Mouse (Mus musculus) adrenal gland, postnatal 10 days (tissue): ENCODE measurements around the gene 4930402F06Rik. TPM values are rescaled to one million over a fixed set of nuclear protein-coding genes. Genes with fewer than 3 reads are reported as not detected.

Experiments used
- DNase-seq: peaks from one replicate; pipeline ENCODE4 v3.0.0; 2021; ENCODE audit warnings: mixed read lengths
- long read RNA-seq, 2 experiments: library from polyadenylated mRNA; stranded (forward); transcript quantifications; one replicate each; pipeline ENCODE4 v2.0.0; 2021
- total RNA-seq, 2 experiments: library from RNA; stranded (reverse); gene quantifications; 2 replicates each; pipeline ENCODE4 v1.2.3; 2021

The 4930402F06Rik gene
- not detected for total RNA-seq
- long read RNA-seq, experiment 1, result 0 reads
- long read RNA-seq, experiment 2, result 0 reads

DNA sequence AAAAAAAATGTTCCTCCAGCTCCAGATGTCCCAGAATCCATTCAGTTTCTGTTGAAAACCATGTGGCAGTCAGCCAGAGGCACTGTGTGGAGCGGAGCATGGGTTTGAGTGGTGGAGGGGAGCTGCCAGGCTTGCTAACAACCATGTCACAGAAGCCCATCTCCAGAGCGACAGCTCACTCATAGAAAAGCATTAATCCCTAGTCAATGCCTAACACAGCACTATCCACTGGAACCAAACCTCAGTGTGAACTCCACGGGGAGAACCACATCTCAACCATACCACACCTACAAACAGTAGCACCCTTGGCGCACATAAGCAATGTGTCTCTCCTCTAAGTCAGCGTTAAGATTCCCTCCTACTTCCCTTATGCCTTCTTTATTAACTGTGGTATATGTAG, at the start of gene 4930402F06Rik:
TSS of gene 4930402F06Rik (minus strand) at position 80 of the 400 bp plus-strand sequence.
- no peak for DNase-seq

DNA sequence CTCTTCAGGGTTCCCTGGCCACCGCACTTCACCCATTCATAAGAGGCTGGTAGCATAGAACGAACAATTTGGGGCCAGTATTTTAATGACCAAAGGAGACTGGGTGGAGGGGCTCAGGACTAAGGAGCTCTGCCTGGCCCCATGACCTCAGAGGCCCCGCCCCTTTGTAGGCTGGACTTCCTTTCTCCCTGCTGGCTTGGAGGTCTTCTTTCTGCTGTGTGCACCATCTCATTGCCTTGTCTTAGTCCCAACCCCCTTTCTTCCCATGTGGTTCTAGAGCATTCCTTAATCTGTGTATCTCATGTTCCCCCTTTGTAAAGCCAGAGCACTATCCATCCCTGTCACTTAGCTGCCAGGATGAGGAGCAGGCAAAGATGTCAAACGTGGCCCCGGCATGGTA, 49.3 kb upstream of the 4930402F06Rik start:
- DNase-seq, result no peak

DNA sequence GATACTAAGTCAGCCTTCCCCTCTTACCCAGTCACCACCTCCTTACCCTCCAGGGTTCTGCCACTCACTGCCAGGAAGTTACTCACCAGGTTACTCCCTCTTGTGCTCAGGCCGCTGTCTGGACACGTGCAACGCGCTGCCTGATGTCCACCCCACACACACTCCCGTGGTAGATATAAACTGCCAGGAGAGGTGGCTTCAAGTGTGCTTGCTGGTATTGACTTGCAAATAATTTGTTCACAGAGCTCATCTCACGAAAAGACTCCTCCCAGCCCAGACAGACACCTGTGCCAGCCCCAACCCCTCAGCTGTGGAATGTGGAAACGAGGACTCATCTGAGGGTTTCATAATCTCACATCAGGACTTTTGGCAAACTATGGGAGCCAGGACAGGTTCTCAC, 48.6 kb upstream of the 4930402F06Rik start:
- no peak for DNase-seq

DNA sequence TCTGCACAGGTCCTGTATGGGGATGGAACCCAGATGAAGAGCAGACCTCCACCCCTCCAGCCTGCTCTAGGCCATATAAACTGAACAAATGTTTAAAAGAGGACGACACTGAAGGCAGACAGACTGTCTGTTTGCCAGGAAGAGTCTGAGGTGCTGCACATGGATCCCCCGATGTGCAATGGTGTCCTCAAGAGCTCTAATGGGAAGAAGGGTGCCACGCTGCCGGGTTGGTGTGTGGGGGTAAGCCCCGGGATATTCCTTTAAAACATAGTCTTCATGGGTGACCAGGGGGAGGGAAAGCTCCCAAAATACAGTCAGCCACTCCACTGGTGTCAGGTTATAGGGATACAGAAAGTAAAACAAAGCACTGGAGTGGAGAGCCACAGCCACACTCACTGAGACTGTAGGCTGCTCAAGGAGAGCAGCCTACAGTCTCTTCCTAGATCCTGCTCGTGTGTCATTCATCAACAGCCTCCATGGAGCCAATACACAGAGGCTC, 47.8 kb upstream of the 4930402F06Rik start:
- no peak for DNase-seq

DNA sequence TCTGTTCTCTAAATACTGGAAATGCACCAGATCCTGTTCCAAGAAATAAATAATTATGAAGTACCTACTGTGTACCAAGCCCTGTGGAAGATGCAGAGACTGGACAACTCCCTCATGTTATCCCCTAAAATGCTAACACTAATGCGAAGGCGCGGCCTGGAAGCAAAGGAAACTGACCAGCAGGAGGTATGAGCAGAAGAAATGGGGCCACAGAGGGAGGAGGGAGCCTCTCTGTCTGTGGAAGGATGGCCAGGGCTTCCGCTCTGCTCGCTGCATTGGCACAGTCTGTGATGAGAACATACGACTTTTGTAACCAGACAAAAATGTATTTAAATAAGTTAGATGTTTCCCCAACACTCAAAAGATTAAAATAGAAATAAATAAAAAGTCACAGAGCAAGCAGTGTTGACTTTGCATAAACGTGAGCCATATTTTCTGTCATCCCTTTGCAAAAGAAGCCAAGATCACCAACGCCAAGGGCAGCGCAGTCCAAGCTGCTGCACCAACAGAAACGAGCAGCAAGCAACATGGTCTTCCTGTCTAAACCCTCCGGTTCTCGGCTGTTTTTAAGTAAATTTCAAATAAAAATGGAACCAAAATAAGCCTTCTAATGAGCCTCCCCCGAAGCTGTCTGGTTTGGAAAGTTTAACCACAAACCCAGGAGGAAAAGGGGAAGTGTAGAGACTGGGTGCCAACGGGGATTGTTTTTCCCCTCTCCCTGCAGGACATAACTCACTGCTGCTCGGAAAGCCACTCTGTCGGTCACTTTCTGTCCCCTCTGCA, 47.2 kb upstream of the 4930402F06Rik start:
- no peak for DNase-seq

DNA sequence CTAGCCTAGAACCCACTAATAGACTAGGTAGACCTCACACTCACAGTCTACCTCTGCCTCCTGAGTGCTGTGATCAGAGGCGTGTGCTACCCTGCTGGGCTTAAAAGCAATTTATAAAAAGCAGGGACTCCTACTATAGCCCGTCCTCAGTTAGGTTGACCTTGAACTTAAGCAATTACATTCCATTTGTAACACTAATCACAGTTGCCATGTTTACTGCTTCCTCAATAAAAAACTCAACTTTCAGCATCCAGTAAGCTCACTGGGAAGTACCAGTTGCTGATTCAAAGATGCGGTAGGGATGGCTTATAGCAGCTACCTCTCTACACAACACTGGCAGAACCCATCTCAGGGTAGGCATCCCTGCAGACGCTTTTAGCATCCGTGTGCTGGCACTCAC, 46.4 kb upstream of the 4930402F06Rik start:
- DNase-seq, result no peak

DNA sequence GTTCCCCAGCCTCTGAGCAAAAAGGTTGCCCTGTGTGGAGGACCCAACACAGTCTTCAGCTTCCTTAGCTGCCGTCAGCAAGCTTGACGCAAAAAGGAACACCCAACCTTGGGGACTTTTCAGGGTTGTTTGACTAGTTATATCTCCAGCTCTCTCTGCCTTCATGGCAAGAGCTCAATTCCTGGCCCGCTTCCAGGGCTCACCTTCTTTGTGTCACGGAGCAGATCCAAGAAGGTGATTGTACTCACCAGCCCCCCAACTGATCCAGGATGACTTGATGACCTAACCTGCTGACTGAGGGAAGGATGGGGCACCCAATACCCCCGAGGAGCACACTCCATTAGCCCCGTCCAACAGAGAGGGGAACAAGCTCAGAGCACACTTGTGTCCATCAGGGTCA, 45.1 kb upstream of the 4930402F06Rik start:
- DNase-seq, result peak; percentile 45

DNA sequence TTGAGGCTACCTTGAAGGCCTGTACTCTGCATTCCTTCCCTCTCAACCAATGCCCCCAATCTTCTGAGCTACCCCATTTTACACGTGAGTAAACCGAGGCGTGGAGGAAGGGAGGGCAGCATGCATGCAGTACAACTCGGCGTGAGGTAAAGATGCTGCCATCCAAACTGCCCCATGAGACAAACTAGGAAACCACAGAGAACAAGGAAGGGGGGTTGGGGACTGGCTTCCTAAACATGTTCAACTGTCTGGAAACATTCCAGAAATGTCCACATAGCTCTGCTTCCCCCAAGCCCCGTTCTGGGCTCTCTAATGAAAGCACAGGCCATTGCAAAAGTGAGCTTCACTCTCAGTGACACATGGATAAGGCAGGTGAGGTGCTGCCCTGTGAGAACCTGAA, 44.4 kb upstream of the 4930402F06Rik start:
- no peak for DNase-seq

DNA sequence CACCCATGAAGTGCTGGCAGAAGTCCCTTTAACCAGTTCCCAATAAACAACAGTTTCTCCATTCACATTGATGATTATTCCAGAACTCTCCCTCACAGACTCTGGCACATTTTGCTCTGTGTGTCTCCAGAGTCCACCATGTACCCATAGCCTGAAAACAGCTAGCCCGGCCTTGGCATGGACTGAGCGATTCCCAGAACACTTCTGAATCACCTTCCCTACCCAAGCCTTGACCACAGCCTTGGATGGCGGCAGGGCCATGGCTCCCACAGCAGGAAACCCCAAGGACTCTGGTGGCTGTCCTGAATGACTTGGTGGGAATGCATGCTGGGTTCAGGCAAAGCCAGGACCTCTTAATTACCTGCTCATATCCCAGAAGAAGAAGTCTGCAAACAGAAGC, 43.5 kb upstream of the 4930402F06Rik start:
- DNase-seq, result peak; percentile 61

DNA sequence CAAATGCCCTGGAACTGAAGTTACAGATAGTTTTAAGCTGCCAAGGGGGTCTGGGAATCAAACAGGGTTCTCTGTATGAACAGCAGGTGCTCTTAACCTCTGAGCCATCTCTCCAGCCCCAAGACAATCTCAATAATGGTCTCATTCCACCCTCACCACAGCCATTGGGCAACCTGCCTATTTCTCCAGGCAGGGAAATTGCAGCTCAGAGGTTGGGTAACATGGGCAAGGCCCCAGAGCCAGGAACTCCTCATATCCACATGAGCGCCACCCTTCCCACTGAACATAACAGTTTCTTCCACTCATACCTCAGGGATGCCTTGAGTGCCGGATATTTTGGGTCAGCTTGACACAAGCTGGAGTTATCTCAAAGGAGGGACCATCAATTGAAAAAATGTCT, 40.8 kb upstream of the 4930402F06Rik start:
- peak; percentile 67 for DNase-seq

DNA sequence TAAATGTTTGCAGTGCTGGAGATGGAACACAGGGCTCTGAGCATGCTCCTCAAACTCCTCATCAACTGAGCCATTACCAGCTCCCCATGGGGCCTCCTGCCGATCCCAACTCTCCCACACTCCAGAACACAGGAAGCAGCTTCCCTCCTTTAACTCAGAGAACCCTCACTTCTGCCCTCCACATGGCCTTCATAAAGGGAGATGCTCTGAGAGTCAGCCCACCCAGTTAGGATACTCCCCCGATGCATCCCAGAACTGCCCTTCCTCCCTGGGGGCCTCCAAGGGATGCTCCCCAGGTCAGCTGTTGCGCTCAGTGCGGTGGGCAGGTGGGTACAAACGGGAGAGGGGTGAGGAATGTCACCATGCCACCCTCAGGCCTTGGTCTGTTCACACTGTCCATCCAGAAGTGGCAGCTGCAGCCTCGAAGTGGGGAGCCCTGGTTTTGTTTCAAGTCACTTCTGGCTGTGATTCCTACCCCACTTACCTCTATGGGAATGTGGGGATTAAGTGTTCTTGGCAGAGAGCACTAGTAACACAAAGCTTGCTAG, 37.7 kb upstream of the 4930402F06Rik start:
- no peak for DNase-seq

DNA sequence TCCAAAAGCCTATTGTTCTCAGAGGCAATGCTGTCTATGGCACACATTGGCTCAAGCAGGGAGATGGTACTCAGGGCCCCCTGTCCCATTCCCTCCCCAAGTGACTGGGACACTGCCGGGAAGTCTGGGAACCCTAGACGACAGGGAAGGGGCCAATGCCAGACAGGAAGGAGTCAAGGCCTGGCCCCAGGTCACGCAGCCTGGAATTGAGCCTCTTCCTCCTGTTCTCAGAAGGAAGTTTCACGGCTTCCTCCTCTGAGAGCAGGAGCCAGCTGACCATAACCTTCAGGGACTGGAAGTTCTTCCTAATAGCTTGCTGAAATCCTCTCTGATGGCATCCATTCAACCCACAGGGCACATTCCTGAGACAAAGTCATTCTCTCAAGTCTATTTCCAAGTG, 36.5 kb upstream of the 4930402F06Rik start:
- peak; percentile 28 for DNase-seq

DNA sequence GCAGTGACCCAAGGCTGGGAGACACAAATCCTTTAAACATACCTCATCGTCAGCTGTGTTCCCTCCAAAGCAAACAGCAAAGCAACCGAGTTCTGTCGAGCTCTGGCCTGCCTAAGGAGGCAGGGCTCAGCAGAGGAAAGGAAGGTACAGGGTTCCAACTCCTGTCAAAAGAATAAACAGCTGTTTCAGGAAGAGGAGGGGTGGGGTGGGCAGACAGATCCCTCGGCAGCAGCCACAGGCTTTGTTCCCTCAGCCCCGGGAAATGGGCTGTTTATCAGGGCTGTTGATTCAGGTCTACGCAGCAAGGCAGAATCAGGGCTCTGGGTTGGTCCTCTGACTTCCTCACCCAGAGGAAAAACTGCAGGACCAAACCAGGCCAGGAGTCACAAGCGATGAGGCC, 35.5 kb upstream of the 4930402F06Rik start:
- DNase-seq, result peak; percentile 17

DNA sequence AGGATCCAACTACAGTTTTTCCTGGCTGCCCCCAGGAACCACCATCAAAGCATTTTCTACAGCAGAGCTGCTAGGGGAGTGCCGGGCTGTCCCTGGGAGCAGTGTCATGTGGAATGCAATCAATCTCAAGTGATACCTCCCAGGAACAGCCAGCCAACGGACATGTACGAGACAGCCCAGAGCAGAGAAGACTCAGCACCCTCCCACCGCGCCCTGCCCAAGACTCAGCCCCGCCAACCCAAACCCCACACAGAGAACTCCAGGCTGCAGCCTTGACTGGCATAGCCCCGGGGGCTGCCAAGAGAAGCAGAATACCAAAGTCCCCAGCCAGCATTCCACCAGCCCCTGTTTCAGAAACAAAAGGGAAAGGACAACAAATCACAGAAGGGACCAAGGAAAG, 35.0 kb upstream of the 4930402F06Rik start:
- peak; percentile 57 for DNase-seq

DNA sequence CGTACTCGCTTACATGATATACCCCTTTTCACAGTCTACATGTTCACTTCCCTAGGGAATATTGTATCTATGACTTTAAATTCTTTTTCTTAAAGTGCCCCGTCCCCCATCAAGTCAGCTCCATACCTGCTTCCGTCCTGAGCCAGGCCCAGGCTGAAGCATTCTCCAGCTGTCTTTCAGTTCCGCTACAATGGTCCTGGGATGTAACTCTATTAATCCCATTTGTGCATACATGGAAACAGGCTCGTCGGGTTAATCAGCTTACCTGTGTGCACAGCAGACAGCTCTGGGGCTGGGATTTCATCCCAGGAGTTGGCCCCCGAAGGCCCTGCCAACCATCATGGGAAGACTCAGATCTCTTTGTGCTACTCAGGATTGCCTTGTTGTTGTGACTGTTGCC, 33.8 kb upstream of the 4930402F06Rik start:
- no peak for DNase-seq

DNA sequence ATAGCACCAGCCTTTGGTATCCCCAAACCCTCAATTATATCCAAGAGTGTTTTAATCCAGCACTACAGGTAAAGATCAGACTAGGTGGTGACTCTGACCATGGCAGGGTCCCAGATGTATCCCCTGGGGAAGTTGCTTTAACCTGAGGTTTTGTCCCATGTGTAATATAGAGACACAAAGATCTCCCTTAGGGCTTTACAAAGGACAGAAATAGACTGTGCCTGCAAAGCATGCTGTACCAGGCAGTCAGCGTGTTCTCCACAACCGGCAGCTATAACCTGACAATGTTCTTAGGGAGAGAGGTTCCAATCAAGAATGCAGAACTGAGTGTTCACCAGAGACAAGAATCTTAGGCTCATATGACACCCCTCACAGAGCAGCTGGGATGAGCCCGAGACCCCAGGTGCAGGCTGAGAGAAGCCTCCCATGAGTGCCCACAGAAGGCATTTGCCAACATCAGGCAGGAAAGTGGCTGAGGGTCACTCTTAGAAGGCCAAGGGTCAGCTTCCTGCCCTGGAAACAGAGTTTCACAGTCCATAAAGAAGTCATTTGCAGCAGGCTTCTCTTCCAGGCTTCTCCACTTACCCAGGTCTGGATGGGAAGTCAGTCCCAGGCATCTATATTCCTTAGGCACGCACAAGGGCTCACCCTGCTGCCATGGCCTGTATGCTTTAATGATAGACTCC, 31.8 kb upstream of the 4930402F06Rik start:
- DNase-seq, result no peak

DNA sequence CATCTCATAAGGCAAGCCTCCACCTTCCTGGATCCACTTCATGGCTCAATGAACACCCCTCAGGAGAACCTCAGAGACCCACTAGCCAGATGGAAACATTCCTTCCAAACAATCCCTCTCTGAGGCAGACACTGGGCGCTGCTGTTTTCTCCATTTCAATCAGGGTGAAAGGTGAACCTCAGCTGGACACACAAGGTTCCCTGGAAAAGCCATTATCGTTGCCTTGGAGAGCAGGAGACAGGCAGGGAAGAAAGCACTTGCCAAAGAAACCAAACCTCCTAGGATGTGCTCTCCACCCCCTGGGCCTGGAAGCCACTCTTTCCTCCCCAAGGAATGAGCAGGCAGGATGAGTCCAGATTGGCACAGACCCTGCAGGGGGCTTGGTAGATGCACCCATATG, 30.6 kb upstream of the 4930402F06Rik start:
- no peak for DNase-seq

DNA sequence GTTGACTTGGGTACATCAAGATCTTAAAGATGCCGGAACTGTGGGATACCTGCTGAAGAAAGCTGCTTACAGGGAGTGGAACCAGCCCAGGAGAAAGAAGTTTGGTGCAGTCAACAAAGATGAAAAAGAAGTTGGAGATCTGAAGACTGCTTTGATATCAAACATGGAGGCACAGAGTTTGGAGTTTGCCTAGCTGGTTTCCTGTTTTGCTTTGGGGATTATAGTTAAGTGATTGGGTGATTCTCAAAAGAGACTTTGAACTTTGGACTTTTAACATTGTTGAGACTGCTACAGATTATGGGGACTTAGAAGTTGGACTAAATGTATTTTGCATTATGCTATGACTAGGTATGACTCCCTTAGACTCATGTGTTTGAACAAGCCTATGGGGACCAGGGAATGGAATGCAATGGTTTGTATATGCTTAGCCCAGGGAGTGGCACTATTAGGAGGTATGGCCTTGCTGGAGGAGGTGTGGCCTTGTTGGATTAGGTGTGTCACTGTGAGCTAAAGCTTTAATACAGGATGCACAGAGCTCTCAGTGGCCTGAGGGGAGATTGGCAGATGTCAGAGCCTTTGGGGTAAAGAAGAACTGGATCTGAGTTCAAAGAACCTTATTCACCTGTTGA, 26.9 kb upstream of the 4930402F06Rik start:
- DNase-seq, result no peak

DNA sequence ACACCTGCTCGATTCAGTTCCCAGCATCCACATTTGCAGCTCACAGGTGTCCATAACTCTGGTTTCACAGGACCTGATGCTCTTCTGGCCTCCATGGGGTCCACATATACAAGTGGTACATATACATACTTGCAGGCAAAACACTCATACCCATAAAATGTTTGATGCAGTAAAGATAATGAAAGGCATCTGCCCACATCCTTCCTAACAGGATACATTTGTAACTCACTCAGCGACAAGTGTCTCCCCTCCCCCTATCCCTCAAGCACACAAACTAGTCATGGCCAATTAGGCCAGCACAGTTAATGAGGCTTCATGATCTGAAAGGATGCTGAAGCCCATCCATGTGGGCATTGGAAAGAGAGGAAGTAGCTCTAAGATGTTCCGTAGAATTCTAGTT, 25.4 kb upstream of the 4930402F06Rik start:
- no peak for DNase-seq

DNA sequence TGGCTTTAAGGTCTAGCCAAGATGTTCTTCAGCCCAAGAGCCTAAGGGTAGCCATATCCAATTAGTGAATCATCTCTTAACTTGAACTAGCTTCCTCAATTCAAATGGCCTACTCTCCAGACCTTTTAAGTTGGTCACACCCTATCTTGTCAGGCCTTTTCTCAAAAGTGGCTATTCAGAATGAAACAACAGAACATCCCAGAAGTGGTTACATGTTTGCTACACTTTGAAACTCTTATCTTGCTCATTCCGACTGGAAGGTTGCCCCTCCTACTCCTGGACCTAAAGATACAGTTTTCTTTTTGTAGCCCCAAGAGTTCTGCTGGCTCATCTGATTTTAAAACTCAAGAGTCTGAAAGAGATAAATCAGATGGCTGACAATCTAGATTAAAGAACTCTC, 23.7 kb upstream of the 4930402F06Rik start:
- DNase-seq, result no peak

DNA sequence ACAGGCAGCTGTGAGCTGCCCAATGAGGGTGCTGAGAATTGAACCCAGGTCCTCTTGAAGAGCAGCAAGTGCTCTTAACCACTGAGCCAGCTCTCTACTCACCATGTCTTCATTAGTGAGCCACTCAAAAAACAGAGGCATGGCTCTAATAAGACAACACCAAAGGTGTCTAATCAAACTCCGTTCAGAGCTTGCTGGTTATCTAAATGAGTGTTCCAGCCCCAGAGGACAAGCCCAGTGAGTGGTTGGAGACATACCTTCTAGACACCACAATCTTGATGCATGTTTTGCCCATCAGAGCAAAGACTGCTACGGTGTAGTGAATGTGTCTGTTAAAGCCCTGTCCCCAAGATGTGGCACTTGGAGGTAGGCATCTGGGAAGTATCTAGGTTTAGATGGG, 22.7 kb upstream of the 4930402F06Rik start:
- no peak for DNase-seq

DNA sequence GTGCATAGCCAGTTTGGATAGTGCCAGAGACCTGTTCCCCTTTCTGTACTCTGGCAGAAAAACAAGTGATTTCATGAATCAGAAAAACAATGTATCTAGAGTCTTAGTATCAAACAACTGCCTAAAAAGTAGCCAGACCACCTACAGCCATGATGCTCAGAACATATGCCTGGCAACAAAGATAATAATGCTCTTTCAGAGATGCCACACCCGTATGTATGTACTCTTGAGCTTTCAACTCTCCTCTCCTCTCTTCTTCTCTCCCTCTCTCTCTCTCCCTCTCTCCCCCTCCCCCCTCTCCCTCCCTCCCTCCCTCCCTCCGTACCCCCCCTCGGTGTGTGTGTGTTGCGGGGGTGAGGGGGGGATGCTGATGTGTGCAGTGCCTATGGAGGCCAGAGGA, 22.3 kb upstream of the 4930402F06Rik start:
- no peak for DNase-seq

DNA sequence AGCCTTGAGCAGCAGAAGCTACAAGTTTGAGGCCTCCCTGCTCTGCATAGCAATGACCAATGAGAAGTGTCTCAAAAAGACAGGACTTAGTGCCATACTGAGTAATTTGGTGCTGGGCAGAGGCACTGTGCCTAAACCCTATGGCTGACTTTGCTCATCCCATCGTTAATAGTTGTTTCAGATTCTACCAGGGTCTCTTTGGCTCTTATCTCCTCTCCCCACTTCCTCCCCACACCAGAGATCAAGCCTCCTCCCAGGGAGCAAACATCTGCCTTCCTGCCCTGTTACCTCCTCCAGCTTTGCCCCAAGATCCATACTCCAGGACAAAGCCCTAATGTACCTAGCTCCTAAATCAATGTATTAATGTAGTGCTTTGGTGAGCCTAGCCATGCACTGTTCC, 20.3 kb upstream of the 4930402F06Rik start:
- DNase-seq, result no peak
